Mouse (Mus musculus) ES-Bruce4 (cell line): ENCODE data around the gene Utp15. TPM values are rescaled to one million over a fixed set of nuclear protein-coding genes. Genes with fewer than 3 reads are reported as not detected.
A peak's percentile ranks its signal among the peaks of the same experiment; 100 is the strongest.

Source experiments
- H3K27ac ChIP-seq: 2 replicates; pipeline ENCODE4 v1.5.1; 2012; ENCODE audit warnings: low read length, inconsistent platforms; ENCODE audit not compliant: insufficient read depth
- H3K27me3 ChIP-seq: 2 replicates; pipeline ENCODE4 v1.6.1; 2012; ENCODE audit warnings: mild to moderate bottlenecking, low read length, inconsistent platforms; ENCODE audit not compliant: control insufficient read depth, poor library complexity, insufficient read depth, severe bottlenecking
- H3K36me3 ChIP-seq: 2 replicates; pipeline ENCODE4 v1.6.1; 2012; ENCODE audit warnings: inconsistent platforms, mild to moderate bottlenecking, low read length, moderate library complexity; ENCODE audit not compliant: control insufficient read depth, poor library complexity, insufficient read depth, severe bottlenecking
- H3K4me1 ChIP-seq: one replicate; pipeline ENCODE4 v1.8.1; 2011; ENCODE audit warnings: low read length; ENCODE audit not compliant: control insufficient read depth, insufficient read depth
- H3K4me3 ChIP-seq: 2 replicates; pipeline ENCODE4 v1.5.1; 2011; ENCODE audit warnings: low read depth, mild to moderate bottlenecking, low read length
- H3K9ac ChIP-seq: 2 replicates; pipeline ENCODE4 v1.6.1; 2012; ENCODE audit warnings: low read depth, mild to moderate bottlenecking, inconsistent platforms; ENCODE audit not compliant: poor library complexity, severe bottlenecking
- H3K9me3 ChIP-seq: replicated peaks from 2 replicates; pipeline ENCODE4 v1.6.1; 2012; ENCODE audit warnings: mild to moderate bottlenecking, low read length, inconsistent platforms; ENCODE audit not compliant: control insufficient read depth, poor library complexity, insufficient read depth, severe bottlenecking
- CTCF ChIP-seq: IDR thresholded peaks from one replicate; pipeline ENCODE4 v1.8.1; 2011; ENCODE audit warnings: low read depth, low read length
- EP300 ChIP-seq: IDR thresholded peaks from 2 replicates; pipeline ENCODE4 v1.6.1; 2011; ENCODE audit warnings: low read depth, low read length; ENCODE audit not compliant: insufficient read depth
- POLR2A ChIP-seq: IDR thresholded peaks from one replicate; pipeline ENCODE4 v1.8.1; 2011; ENCODE audit warnings: low read length; ENCODE audit not compliant: insufficient read depth
- polyA plus RNA-seq: library from polyadenylated mRNA; stranded (reverse); fragments of >200 nt; gene quantifications from 2 replicates; pipeline ENCODE4 v1.2.4, GENCODE M21; 2011; ENCODE audit warnings: low read depth; ENCODE audit not compliant: missing spikeins, insufficient read depth, insufficient read length

Gene Utp15
- polyA plus RNA-seq, 1 experiment = 48.3 TPM

DNA sequence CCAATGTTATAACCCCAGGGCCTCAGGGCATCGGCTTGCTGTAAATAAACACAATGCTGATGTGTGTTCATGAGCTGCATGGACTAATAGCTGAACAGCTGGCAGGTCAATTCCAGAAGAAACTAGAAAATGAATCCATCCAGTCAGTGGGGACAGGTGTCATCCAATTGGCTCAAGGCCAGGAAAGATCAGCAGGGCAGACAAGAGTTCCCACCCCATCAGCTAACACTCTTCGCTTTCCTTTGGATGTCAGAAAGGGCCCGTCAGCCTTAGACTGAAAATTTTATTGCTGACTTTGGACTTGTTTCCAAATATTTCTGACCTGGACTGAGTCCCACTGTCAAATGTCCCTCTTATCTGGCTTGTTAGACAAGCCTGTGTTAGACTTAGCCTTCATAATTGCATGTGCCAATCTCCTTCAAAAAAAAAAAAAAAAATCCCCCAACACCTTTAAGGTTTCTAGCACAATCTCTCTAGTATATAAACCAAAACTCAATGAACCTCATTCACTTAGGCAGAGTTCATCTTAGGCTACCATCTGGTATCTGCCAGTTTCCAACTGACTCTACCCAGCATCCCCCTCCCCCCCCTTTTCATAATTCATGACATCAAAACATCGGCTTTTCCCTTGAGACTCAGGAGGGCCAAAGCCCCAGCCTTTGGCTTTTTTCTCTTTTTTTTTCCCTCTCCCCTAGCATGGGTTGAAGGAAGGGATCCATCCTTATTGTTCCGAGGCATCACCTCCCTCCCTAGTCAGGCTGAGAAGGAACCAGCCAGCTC, 18.1 kb downstream of the Utp15 start:
- Histone ChIP-seq H3K4me3 (no peak overlapping the region), H3K9ac (no peak overlapping the region), H3K4me1 (no peaks in the 10 kb centered on the region), H3K27me3 (no peaks in the 10 kb centered on the region), H3K9me3 (no peaks in the 10 kb centered on the region), H3K27ac (no peak overlapping the region), H3K36me3 (peaks cover 25% of the 10 kb centered on the region)
- TF ChIP-seq EP300 = no peak
- no peak for TF ChIP-seq POLR2A
- TF ChIP-seq CTCF = no peak

DNA sequence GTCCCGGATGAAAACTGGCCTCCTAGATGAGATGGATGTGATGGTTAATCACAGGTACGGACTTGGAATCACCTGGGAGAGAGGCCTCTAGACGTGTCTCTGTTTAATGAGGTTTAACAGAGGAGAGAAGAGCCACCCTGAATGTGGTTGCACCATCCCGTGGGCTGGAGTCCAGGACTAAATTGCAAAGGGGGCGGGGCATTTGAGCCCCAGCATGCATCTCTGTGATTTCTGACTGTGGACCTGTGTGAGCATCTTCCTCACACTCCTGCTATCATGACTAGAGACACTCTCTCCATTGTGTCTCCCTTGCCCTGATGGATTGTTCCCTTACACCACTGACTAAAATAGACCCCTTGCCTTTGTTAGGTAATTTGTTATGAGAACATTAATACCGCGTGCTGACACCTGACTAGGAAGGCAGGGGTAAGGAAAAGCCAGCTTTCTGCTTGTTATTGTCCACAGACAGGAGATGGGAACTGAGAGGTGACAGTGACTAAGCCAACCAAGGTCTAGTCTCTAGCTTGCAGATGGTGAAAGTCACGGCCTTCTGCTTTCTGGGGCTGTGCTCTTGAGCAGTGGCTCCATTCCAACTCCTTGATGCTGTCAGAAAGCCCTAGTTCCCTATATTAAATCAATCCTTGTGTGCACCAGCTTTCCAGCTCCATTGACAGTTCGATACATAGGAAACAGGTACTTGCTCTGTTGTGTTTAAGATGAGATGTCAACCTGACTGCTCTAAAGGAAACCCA, 21.1 kb downstream of the Utp15 start:
- Histone ChIP-seq H3K27ac (no peak overlapping the region), H3K4me3 (no peak overlapping the region), H3K36me3 (0 out of 2 replicates have a peak, but pooled peaks cover 3% of the 10 kb centered on the region), H3K9ac (no peak overlapping the region), H3K9me3 (no peaks in the 10 kb centered on the region), H3K4me1 (no peaks in the 10 kb centered on the region), H3K27me3 (no peaks in the 10 kb centered on the region)
- TF ChIP-seq POLR2A (no peak), EP300 (no peak), CTCF (no peak)

DNA sequence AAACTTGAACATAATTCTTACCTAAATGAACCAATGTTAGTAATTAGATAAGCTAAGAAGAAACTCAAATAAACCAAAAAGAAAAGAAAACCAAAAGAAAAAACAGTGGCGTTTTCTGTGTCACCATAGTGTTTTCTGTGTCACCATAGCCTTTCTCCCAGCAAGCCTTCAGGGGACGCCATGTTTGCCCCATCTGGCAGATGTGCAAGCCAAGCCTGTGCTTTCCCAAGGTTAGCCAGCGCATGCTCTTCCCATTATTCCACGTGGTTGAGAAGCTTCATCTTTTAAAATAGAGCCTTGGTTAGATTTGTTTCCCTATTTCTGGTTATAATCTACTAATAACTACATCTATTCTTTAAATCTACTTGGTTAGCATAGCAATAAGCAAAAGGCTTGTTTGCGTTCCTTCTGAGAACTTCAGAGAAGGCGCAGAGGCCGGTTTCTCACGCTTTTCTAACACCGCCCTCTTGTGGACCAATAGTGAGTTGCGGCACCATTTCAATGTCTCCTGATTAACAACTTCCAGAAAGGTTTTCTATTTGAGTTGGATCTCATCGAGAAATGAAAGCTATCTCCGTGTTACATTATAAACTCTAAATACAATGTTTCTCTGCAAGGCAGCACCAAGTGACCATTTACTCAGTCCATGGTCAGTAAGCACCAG, 22.7 kb downstream of the Utp15 start:
- no peak overlapping the region for H3K27ac ChIP-seq
- H3K4me3 ChIP-seq = no peak overlapping the region
- no peaks in the 10 kb centered on the region for H3K9me3 ChIP-seq
- no peak for TF ChIP-seq EP300
- TF ChIP-seq CTCF = peak; percentile 70
- H3K27me3 ChIP-seq = no peaks in the 10 kb centered on the region
- H3K9ac ChIP-seq = no peak overlapping the region
- H3K4me1 ChIP-seq = no peaks in the 10 kb centered on the region
- H3K36me3 ChIP-seq = no peaks in the 10 kb centered on the region

DNA sequence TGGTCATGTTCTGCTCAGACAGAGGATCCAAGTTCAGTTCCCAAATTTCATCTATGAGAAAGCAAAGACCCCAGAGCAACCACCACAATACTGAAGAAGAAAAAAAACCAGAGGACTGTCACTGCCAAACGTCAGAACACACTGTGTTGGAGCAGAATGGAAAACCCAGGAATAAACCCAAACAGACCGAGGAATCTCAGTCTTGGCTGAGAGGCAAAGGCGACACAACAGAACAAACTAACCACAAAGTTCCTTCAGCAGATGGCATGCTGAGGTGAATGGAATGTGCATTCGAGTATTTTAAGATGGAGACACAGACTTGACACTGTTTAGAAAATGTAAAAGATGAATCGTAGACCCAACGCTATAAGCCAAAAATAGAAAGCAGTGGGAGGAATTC, 27.4 kb downstream of the Utp15 start:
- H3K9me3 ChIP-seq = no peaks in the 10 kb centered on the region; the same call in 1 of the 2 replicates
- no peaks in the 10 kb centered on the region for H3K36me3 ChIP-seq
- TF ChIP-seq POLR2A (no peak), CTCF (no peak), EP300 (no peak)
- H3K27me3 ChIP-seq = no peaks in the 10 kb centered on the region
- no peak overlapping the region for H3K4me3 ChIP-seq
- H3K9ac ChIP-seq = no peak overlapping the region
- no peak overlapping the region for H3K27ac ChIP-seq
- H3K4me1 ChIP-seq = no peaks in the 10 kb centered on the region

DNA sequence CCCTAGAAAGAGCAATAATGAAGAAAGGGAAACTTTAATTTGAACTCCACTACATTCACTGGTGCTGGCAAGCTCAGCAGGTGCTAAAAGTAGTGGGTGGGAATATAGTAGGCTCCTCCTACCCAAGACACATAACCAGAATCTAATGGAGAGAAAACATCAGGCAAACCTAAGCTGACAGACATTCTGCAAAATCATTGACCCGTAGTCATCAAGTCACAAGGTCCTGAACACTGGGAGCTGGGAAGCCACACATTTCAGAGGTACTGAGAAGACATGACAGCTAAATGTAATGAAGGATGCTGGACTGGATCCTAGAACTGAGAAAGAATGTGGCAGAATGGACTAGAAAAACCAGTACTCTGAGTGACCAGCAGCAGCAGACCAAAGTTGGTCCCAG, 32.3 kb downstream of the Utp15 start:
- Histone ChIP-seq H3K9ac (no peak overlapping the region), H3K9me3 (no peaks in the 10 kb centered on the region; the same call in 1 of the 2 replicates), H3K4me3 (no peak overlapping the region), H3K27me3 (no peaks in the 10 kb centered on the region), H3K27ac (no peak overlapping the region), H3K36me3 (no peaks in the 10 kb centered on the region), H3K4me1 (no peaks in the 10 kb centered on the region)
- TF ChIP-seq POLR2A (no peak), CTCF (no peak), EP300 (no peak)

DNA sequence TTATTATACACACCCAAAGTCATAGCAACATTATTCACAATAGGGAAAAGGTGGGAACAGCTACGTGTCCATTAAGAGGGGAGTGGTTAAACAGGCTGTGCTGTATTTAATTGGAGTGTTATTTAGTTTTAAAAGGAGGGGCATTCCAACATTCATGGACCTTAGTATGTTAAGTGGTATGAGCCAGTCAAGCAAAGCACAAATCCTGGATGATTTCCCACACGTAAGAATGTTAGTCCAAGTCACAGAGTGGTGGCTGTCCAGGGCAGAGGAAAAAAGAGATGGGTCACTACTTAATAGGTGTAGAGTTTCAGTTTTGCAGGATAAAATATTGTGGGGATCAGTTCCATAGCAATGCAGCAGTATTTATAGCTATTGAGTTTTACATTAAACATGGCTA, 36.6 kb downstream of the Utp15 start:
- TF ChIP-seq POLR2A (no peak), EP300 (no peak), CTCF (no peak)
- Histone ChIP-seq H3K27me3 (no peaks in the 10 kb centered on the region), H3K4me1 (no peaks in the 10 kb centered on the region), H3K4me3 (no peak overlapping the region), H3K9ac (no peak overlapping the region), H3K27ac (no peak overlapping the region), H3K36me3 (no peaks in the 10 kb centered on the region), H3K9me3 (no peaks in the 10 kb centered on the region)
